Mouse (Mus musculus): ENCODE results near the gene Tmem163. TPM values are rescaled to one million over a fixed set of nuclear protein-coding genes. Genes with fewer than 3 reads are reported as not detected.

The Tmem163 gene
- polyA plus RNA-seq, 1 experiment from 2014 or later: 8.7 TPM

DNA sequence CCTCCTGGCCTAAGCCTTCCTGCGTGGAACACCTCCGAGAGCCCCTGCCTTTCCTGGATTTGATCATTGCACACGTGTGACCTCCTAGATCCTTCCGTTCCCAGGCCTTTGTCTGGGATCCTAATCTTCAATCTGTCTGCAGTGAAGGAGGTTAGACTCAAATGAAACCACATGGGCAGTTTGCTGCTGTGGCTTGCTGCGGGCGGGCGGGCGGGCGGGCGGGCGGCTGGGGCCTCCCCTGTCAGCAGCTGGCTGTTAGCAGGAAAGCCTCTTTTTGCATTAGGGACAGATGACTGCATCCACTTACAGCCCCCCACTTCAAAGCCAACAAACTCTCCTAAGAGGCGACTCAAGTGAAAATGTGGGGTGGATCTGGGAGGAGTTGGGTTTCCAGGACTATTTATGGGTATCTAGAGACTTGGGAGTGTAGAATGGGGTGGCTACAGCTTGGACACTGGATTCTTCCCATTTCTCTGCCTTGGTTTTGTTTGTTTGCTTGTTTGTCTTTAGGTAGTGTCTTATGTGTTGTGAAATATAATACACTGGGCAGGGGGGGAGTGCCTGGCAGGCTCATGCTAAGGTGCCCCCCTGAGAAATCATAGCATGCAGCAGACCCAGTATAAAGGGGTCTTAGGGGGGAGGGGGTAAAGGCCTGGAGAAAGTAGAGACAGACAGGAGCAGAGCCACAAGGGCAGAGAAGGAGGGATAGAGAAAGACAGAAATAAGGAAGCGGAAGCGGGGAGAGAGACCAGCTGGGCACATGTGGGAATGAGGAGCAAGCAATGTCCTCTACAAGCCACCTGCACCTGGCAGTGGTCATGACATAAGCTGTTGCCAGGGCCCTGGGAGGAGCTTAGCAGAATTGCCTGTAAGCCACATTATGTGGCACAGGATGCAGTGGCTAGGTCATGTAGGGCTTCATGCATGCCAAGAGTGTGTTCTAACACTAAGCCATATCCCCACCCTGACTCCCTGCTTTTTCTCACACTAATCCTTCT, 236.2 kb downstream of the Tmem163 start:
- Histone ChIP-seq H3K27me3 (no peaks in the 10 kb centered on the region), H3K4me2 (replicated peaks) (peak overlapping the region; percentile 15; the same call in 1 of the 2 replicates), H3K36me3 (peaks cover 6% of the 10 kb centered on the region), H3K27ac (peak overlapping the region; percentile 74), H3K4me1 (peaks cover 58% of the 10 kb centered on the region), H3K4me3 (no peak overlapping the region), H3K9ac (no peak overlapping the region), H3K9me3 (no peaks in the 10 kb centered on the region)
- ATAC-seq (ENCODE audit: insufficient number of reproducible peaks, insufficient read depth, low FRiP score, low TSS enrichment): peak; percentile 43
- 21% methylated on average over 14 of the region's 14 CpGs for WGBS

DNA sequence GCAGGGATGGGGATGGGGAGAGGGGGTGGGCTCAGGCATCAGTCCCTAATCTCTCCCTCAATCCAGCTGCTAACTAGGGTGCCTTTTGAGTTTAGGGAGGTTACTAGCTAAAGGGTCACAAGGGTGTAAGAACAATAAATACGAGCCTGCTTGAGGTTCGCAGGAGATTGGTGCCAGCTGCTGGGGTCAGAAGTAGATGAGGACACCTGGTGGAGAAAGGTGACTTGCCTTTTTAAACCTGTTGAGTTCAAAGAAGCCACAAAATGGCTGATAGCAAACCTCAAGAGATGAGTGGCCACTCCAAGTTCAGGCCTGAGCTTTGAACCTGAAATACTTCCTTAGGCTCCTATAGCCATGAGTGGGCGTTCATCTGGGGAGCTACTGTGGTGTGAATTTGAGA, 237.6 kb downstream of the Tmem163 start:
- H3K4me1 ChIP-seq: peaks cover 58% of the 10 kb centered on the region

DNA sequence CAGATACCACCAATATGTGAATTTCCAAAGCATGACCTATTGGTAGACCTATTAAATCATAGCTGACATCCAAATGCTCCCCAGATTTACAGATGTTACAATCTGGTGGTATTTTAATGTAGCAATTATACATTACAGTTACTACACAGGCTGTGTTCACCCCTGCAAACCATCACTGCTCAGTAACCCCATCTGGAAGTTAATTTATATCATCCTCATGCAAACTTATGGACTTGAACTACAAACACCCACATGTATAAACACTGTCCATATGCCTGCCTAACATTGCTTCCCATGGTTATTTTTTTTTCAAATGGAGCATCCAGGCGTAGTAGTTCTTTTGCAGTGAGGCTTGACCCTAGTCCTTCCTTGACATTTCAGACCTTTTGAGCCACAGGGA, 238.3 kb downstream of the Tmem163 start:
- no peak for ATAC-seq (ENCODE audit: insufficient number of reproducible peaks, insufficient read depth, low FRiP score, low TSS enrichment)
- peaks cover 58% of the 10 kb centered on the region for H3K4me1 ChIP-seq
- H3K4me3 ChIP-seq: no peak overlapping the region
- whole genome bisulfite sequencing: 55% methylated on average over 1 of the region's 1 CpGs
- H3K27ac ChIP-seq: no peak overlapping the region
- H3K9me3 ChIP-seq: no peaks in the 10 kb centered on the region
- H3K36me3 ChIP-seq: no peaks in the 10 kb centered on the region
- H3K27me3 ChIP-seq: no peaks in the 10 kb centered on the region
- no peak overlapping the region for H3K9ac ChIP-seq
- no peak overlapping the region for H3K4me2 ChIP-seq (replicated peaks)

More for the DNA sequence above, 237.6 kb downstream of the Tmem163 start:
- Histone ChIP-seq H3K4me2 (replicated peaks) (no peak overlapping the region), H3K9me3 (no peaks in the 10 kb centered on the region), H3K27ac (no peak overlapping the region), H3K9ac (no peak overlapping the region), H3K36me3 (no peaks in the 10 kb centered on the region; the same call in 1 of the 2 replicates), H3K4me3 (no peak overlapping the region), H3K27me3 (no peaks in the 10 kb centered on the region)
- 61% methylated on average over 3 of the region's 3 CpGs for WGBS
- no peak for ATAC-seq (ENCODE audit: insufficient number of reproducible peaks, insufficient read depth, low FRiP score, low TSS enrichment)

DNA sequence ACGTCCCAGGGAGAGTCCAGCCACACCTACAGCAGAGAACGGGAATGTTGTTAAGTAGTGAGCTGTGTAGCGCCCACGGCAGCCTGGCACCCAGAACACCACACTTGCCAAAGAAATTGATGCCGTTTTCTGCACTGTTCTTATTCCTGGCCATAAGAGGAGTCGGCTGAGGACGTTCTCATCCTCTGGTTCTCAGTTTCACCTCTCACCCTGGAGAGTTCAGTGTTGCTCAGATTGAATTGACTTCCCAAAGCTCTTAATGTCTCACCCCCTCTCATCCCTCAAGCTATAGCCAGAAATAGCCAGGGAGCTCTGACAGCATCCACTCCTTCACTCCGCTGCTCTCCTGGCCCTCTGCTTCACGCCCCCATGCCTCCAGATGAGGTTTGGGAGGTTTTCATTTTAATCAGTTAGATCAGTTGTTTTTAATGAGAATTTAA, 239.9 kb downstream of the Tmem163 start:
- Histone ChIP-seq H3K4me1 (peaks cover 50% of the 10 kb centered on the region), H3K9me3 (no peaks in the 10 kb centered on the region), H3K36me3 (no peaks in the 10 kb centered on the region), H3K27me3 (no peaks in the 10 kb centered on the region), H3K4me2 (replicated peaks) (no peak overlapping the region), H3K27ac (no peak overlapping the region), H3K4me3 (no peak overlapping the region), H3K9ac (no peak overlapping the region)
- WGBS: 81% methylated on average over 9 of the region's 9 CpGs
- no peak for ATAC-seq (ENCODE audit: insufficient number of reproducible peaks, insufficient read depth, low FRiP score, low TSS enrichment)

DNA sequence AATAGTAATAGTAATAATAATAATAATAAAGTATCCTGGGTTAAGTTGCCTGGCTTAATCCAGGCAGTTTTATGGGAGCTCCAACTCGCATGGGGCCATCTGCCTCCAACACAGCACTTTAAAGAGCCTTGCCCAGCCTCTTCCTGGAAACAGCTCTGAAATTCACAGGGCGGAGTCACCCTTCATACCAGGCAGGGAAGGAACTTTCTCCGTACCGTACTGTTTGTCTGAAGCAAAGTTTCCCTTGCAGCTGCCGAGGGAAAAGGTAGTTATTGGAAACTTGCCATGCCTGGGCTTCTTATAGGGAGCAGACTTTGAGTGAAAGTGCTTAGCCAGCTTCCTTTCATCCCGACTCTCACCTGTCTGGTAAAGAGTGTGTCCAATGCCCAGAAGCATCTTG, 242.3 kb downstream of the Tmem163 start:
- ATAC-seq (ENCODE audit: insufficient number of reproducible peaks, insufficient read depth, low FRiP score, low TSS enrichment): no peak

More for the DNA sequence above, 242.3 kb downstream of the Tmem163 start:
- Histone ChIP-seq H3K36me3 (no peaks in the 10 kb centered on the region), H3K4me1 (peaks cover 36% of the 10 kb centered on the region), H3K27ac (no peak overlapping the region), H3K4me3 (no peak overlapping the region), H3K27me3 (no peaks in the 10 kb centered on the region), H3K4me2 (replicated peaks) (no peak overlapping the region), H3K9ac (no peak overlapping the region), H3K9me3 (no peaks in the 10 kb centered on the region)
- WGBS: 75% methylated on average over 6 of the region's 6 CpGs

Other genes starting within 250 kb of the Tmem163 start
- 0.13 and 0.14 TPM in 2 replicates for gene Acmsd, start 49.9 kb upstream of the Tmem163 start, polyA plus RNA-seq (2016; fragmentation: Nextera tagmentation; extraction: Ambion mirVana)
- 108 and 109 TPM in 2 replicates for gene Ccnt2, start 94.6 kb upstream of the Tmem163 start, polyA plus RNA-seq (2016; fragmentation: Nextera tagmentation; extraction: Ambion mirVana)
- gene Map3k19, start 175.5 kb upstream of the Tmem163 start, polyA plus RNA-seq (2016; fragmentation: Nextera tagmentation; extraction: Ambion mirVana): 0.05 TPM in 1 of 2 replicates, not detected in the other
- gene Rab3gap1, start 189.2 kb upstream of the Tmem163 start, polyA plus RNA-seq (2016; fragmentation: Nextera tagmentation; extraction: Ambion mirVana): 23.1 and 23.6 TPM in 2 replicates

Data from embryonic facial prominence, embryonic 12.5 days (tissue).